Mouse (Mus musculus) heart, adult 2 months (tissue): ENCODE data around the gene Gm20388. TPM values are rescaled to one million over a fixed set of nuclear protein-coding genes. Genes with fewer than 3 reads are reported as not detected.

ENCODE experiments used
- DNase-seq, 2 experiments: peaks; one replicate each; pipeline ENCODE4 v3.0.0; 2021
- H3K27ac ChIP-seq: fragments of 200-600 bp; 2 replicates; pipeline ENCODE4 v1.8.1; 2022
- H3K27me3 ChIP-seq: fragments of 200-500 bp; 2 replicates; pipeline ENCODE4 v1.6.1; 2012; ENCODE audit warnings: mild to moderate bottlenecking, low read length, inconsistent platforms, mixed read lengths; ENCODE audit not compliant: control insufficient read depth, insufficient read depth
- H3K36me3 ChIP-seq: fragments of 200-500 bp; 2 replicates; pipeline ENCODE4 v1.6.1; 2012; ENCODE audit warnings: low read length, inconsistent platforms; ENCODE audit not compliant: control insufficient read depth, insufficient read depth
- H3K4me1 ChIP-seq: fragments of 200-500 bp; 2 replicates; pipeline ENCODE4 v1.6.1; 2011; ENCODE audit warnings: low read length; ENCODE audit not compliant: control insufficient read depth, insufficient read depth
- H3K4me3 ChIP-seq: fragments of 200-600 bp; 2 replicates; pipeline ENCODE4 v1.8.1; 2022
- H3K79me2 ChIP-seq: fragments of 200-500 bp; replicated peaks from 2 replicates; pipeline ENCODE4 v1.6.1; 2012; ENCODE audit warnings: mild to moderate bottlenecking, inconsistent platforms, low read length, moderate library complexity, mixed read lengths; ENCODE audit not compliant: control insufficient read depth, insufficient read depth
- H3K9ac ChIP-seq: fragments of 200-500 bp; 2 replicates; pipeline ENCODE4 v1.6.1; 2012; ENCODE audit warnings: low read depth, mild to moderate bottlenecking, control low read depth, inconsistent platforms, low read length, mixed read lengths
- CTCF ChIP-seq: fragments of 200-600 bp; IDR thresholded peaks from 2 replicates; pipeline ENCODE4 v1.8.1; 2022; ENCODE audit warnings: antibody characterized with exemption, mild to moderate bottlenecking, moderate library complexity
- EP300 ChIP-seq: fragments of 200-500 bp; IDR thresholded peaks from 2 replicates; pipeline ENCODE4 v1.6.1; 2011; ENCODE audit warnings: low read depth, low read length, control low read depth; ENCODE audit not compliant: insufficient read depth
- POLR2A ChIP-seq: fragments of 200-500 bp; IDR thresholded peaks from 2 replicates; pipeline ENCODE4 v1.6.1; 2011; ENCODE audit warnings: mild to moderate bottlenecking, low read depth, low read length, control low read depth; ENCODE audit not compliant: insufficient read depth
- WGBS: fragments of 180-500 bp; shearing (Covaris S2); methylation state at CpG from one replicate; pipeline ENCODE4 v1.1.7; 2018; 5-methylcytosine and 5-hydroxymethylcytosine counted together
- intact Hi-C: fragments of 180-260 bp; cut with DNase I; formaldehyde crosslinking; loops from one replicate; pipeline ENCODE4 v1.15.1; 2025
- polyA plus RNA-seq: library from polyadenylated mRNA; depleted of rRNA; stranded (reverse); fragments of >200 nt; gene quantifications from 2 replicates; pipeline ENCODE4 v1.2.3, GENCODE M21; 2012
- total RNA-seq, 2 experiments: library from RNA; stranded (reverse); gene quantifications; 2 replicates each; pipeline ENCODE4 v1.2.3; 2021

Gene Gm20388
- total and polyA plus RNA-seq, 3 experiments, result 1.8 to 32.3 TPM; not detected in 1

DNA sequence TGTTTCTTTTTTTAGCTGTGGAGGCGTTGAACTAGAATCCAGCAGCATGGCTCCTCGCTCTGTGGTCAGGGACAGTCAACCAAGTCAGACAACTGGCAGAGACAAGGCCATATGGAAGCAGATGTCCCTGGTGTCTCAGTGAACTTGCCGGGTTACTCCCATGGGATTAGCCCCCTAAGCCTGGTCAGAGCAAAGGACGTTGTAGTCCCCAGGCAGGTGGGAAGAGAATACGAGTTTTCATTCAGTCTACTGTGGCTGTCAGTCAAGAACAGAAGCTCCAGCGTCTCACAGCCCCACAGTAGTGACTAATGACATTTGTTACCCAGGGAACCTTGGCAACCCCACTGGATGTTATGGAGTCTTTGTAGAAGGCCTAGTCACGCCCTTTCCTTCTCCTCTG, 2835.8 kb downstream of the Gm20388 start:
- Histone ChIP-seq H3K4me3 (no peak overlapping the region), H3K27me3 (peaks cover 3% of the 10 kb centered on the region; the same call in 1 of the 2 replicates), H3K79me2 (no peaks in the 10 kb centered on the region), H3K9ac (no peak overlapping the region), H3K36me3 (no peaks in the 10 kb centered on the region), H3K27ac (no peak overlapping the region), H3K4me1 (no peaks in the 10 kb centered on the region)
- intact Hi-C loops, result no loop called here
- 46% methylated on average over 7 of the region's 7 CpGs for WGBS
- TF ChIP-seq POLR2A (no peak), EP300 (no peak), CTCF (no peak)
- no peak for DNase-seq

DNA sequence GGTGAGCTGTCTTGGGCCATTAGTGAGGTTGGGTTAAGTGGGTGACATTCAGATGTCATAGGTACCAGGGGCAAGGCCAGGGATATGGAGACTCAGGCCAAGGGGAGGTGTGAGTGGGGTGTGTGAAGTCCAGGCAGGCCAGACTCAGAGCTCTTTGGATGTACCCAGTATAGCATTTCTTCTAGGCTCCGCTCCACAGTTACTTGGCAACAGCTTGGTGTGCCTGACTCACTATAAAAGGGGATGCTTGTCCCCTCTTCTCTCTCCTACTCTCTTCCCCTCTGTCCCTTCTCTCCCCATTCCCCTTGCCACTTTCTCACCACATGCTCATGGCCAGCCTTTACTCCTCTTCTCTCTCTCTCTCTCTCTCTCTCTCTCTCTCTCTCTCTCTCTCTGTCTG, 2837.2 kb downstream of the Gm20388 start:
- intact Hi-C loops, result no loop called here
- Histone ChIP-seq H3K9ac (no peak overlapping the region), H3K79me2 (no peaks in the 10 kb centered on the region), H3K4me1 (no peaks in the 10 kb centered on the region), H3K27me3 (peaks cover 3% of the 10 kb centered on the region; the same call in 1 of the 2 replicates), H3K36me3 (no peaks in the 10 kb centered on the region), H3K27ac (no peak overlapping the region), H3K4me3 (no peak overlapping the region)
- TF ChIP-seq EP300, result no peak
- TF ChIP-seq POLR2A, result no peak
- no peak for TF ChIP-seq CTCF
- 77% methylated on average over 1 of the region's 1 CpGs for WGBS
- no peak for DNase-seq

DNA sequence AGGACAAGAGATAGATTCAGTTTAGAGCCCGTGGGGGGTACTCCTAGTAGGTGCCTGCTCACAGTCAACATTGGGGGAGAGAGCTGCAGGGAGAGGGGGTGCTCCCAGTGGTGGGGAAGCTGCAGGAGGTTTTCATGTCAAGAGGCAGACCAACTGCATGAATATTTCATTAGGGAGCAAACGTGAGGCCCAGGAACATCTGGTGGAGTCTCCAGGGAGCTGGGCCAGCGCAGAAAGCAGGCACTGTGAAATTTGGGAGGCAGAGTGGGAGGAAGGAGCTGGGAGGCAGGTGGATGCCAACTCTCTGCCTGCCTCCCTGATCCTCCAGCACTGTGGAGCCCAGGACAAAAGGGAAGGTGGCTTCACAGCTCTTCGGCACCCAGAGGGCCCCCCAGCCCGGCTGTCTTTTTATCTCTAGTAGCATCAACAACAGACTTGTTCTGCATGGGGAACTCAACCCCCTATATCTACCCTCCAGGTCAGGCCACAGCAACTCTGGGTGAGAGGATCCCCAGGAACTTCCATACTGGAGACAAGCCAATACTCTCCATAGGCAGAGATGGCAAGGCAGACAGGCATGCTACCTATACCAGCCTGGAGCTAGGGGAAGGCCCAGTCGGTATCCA, 2838.8 kb downstream of the Gm20388 start:
- no peaks in the 10 kb centered on the region for H3K36me3 ChIP-seq
- H3K27ac ChIP-seq, result no peak overlapping the region
- H3K9ac ChIP-seq, result no peak overlapping the region
- no peak for DNase-seq
- H3K4me3 ChIP-seq, result no peak overlapping the region
- no peak for TF ChIP-seq EP300
- no peak for TF ChIP-seq POLR2A
- TF ChIP-seq CTCF, result no peak
- WGBS, result 57% methylated on average over 6 of the region's 6 CpGs
- no peaks in the 10 kb centered on the region for H3K79me2 ChIP-seq
- intact Hi-C loops, result no loop called here
- H3K4me1 ChIP-seq, result no peaks in the 10 kb centered on the region
- peaks cover 3% of the 10 kb centered on the region; the same call in 1 of the 2 replicates for H3K27me3 ChIP-seq

DNA sequence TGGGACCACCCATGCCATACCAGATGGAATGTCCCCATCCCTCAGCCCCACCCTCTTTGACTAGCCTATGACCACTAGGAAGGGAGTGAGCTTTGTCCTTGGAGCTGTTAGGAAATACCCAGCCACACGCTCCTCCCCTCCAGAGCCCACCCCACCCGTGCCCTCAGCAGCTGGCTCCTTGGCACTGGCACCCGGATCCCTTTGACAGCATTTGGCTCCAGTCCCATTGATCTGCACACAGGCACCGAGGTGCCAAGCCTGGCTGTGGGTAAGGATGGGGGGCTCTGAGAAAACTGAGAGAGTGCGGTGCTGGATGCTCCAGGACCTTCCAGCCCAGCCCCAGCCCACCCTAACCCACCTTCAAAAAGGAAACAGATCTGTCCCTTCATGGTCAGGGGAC, 2840.7 kb downstream of the Gm20388 start:
- 46% methylated on average over 5 of the region's 5 CpGs for WGBS
- no peaks in the 10 kb centered on the region for H3K27me3 ChIP-seq
- DNase-seq, result no peak

DNA sequence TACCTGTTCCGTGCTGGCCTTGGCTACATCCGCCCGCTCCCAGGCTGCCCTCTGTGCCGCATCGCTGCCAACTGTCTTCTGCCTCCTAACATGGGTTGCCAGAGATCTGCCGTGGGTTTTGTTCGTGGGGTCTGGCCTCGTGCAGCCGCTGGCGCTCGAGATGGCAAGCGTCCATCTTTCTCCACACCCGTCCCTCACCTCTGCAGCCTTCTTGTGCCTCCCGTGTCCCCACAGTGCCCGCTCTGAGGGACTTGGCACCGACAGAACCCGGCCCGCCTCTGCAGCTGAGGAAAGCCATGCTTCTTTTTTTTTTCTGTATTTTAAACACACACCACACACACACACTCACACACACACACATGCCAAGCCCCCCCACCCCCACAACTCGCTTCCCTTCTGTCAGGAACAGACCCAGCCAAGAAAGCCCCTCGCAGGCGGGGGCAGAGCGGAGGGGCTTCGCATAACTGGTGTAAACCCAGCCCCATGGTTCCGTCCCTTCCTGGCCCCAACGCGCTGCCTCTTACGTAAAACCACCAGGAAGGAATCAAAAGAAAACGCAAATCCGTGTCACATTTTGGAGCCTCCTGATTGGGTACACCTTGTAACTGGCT, 2841.6 kb downstream of the Gm20388 start:
- intact Hi-C loops, result no loop called here
- no peaks in the 10 kb centered on the region for H3K27me3 ChIP-seq

More for the DNA sequence above, 2840.7 kb downstream of the Gm20388 start:
- H3K4me3 ChIP-seq, result no peak overlapping the region
- intact Hi-C loops, result no loop called here
- no peaks in the 10 kb centered on the region for H3K79me2 ChIP-seq
- H3K9ac ChIP-seq, result no peak overlapping the region
- no peaks in the 10 kb centered on the region for H3K36me3 ChIP-seq
- TF ChIP-seq CTCF, result no peak
- TF ChIP-seq EP300, result no peak
- no peak for TF ChIP-seq POLR2A
- H3K4me1 ChIP-seq, result no peaks in the 10 kb centered on the region
- H3K27ac ChIP-seq, result no peak overlapping the region

DNA sequence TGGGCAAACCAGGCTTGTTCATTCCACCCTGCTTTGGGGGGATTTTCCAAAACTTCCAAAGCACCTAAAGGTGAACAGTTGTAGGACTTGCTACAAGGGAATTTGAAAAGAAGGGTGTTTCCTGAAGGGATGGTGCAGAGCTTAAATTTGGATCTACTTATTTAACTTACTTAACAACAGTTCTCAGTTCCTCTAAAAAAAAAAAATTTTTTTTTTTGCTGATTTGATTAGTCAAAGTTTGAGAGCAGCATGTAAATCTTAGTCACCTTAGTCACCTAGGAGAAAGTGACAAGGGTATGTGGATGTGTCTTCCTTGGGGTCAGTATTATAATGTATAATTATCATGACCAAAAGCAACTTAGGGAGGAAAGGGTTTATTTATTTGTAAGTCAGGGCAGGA, 2848.0 kb downstream of the Gm20388 start:
- no peaks in the 10 kb centered on the region; the same call in 1 of the 2 replicates for H3K4me1 ChIP-seq
- H3K4me3 ChIP-seq, result no peak overlapping the region
- H3K9ac ChIP-seq, result no peak overlapping the region
- no peaks in the 10 kb centered on the region for H3K27me3 ChIP-seq
- no peak overlapping the region for H3K27ac ChIP-seq
- H3K36me3 ChIP-seq, result no peaks in the 10 kb centered on the region
- TF ChIP-seq CTCF, result no peak
- TF ChIP-seq EP300, result no peak
- no peak for TF ChIP-seq POLR2A
- H3K79me2 ChIP-seq, result no peaks in the 10 kb centered on the region
- intact Hi-C loops, result no loop called here
- no peak for DNase-seq

More for the DNA sequence above, 2841.6 kb downstream of the Gm20388 start:
- DNase-seq, result no peak
- H3K79me2 ChIP-seq, result no peaks in the 10 kb centered on the region
- H3K4me3 ChIP-seq, result no peak overlapping the region
- TF ChIP-seq POLR2A (no peak), CTCF (no peak), EP300 (no peak)
- H3K9ac ChIP-seq, result no peak overlapping the region
- H3K27ac ChIP-seq, result no peak overlapping the region
- H3K36me3 ChIP-seq, result no peaks in the 10 kb centered on the region
- 79% methylated on average over 29 of the region's 29 CpGs for WGBS
- H3K4me1 ChIP-seq, result no peaks in the 10 kb centered on the region
